9 mouse cellular contexts compared by ENCODE assay signal in genomic region chr4:44663489-44663888, GRCm38 (mm10). TPM values are rescaled to one million over a fixed set of nuclear protein-coding genes. Genes with fewer than 3 reads are reported as not detected.
DNase-seq lines count a peak whose midpoint lies in the region; ATAC-seq lines count a peak whose summit lies in the region.
"Had no signal": no experiment of that assay in that cellular context is flagged by ENCODE, and none has a peak within 500 bp of the region (broad histone marks: within the 10 kb centered on the region; RNA-seq: fewer than 3 reads in every experiment).

No protein-coding gene starts in this region.

- 19% methylated on average over 10 of the region's 10 CpGs for WGBS in lung, embryonic 15.5 days
- 17% methylated on average over 10 of the region's 10 CpGs for WGBS in limb, embryonic 10.5 days
- WGBS in stomach, embryonic 14.5 days = 24% methylated on average over 10 of the region's 10 CpGs

- no peak for ATAC-seq in lung, embryonic 15.5 days (ENCODE audit: borderline replicate concordance, extremely low read depth, low FRiP score, low TSS enrichment)
- no peak for ATAC-seq in stomach, embryonic 14.5 days (ENCODE audit: insufficient number of reproducible peaks, insufficient read depth, low FRiP score, low read depth)

- H3K9ac ChIP-seq in lung, embryonic 15.5 days = no peak overlapping the region
- H3K9ac ChIP-seq in stomach, embryonic 14.5 days (replicated peaks; ENCODE audit: low read depth, low read length) = no peak overlapping the region

- no peaks in the 10 kb centered on the region for H3K9me3 ChIP-seq in lung, embryonic 15.5 days
- H3K9me3 ChIP-seq in limb, embryonic 10.5 days (replicated peaks) = no peaks in the 10 kb centered on the region
- H3K9me3 ChIP-seq in stomach, embryonic 14.5 days (ENCODE audit: control insufficient read depth, low read depth, low read length) = no peaks in the 10 kb centered on the region

- H3K36me3 ChIP-seq in lung, embryonic 15.5 days = no peaks in the 10 kb centered on the region
- H3K36me3 ChIP-seq in limb, embryonic 10.5 days = no peaks in the 10 kb centered on the region
- H3K36me3 ChIP-seq in stomach, embryonic 14.5 days (ENCODE audit: control insufficient read depth, insufficient read depth, low read length) = no peaks in the 10 kb centered on the region

- H3K4me1 ChIP-seq in lung, embryonic 15.5 days = peaks cover 6% of the 10 kb centered on the region; the same call in 1 of the 2 replicates
- H3K4me1 ChIP-seq in limb, embryonic 10.5 days = peaks cover 16% of the 10 kb centered on the region
- 0 out of 2 replicates have a peak, but pooled peaks cover 3% of the 10 kb centered on the region for H3K4me1 ChIP-seq in stomach, embryonic 14.5 days (ENCODE audit: control insufficient read depth, insufficient read depth, low read length)

- H3K27ac ChIP-seq in lung, embryonic 15.5 days = no peak overlapping the region
- no peak overlapping the region for H3K27ac ChIP-seq in limb, embryonic 10.5 days
- H3K27ac ChIP-seq in stomach, embryonic 14.5 days (ENCODE audit: low read length) = no peak overlapping the region

- H3K4me3 ChIP-seq in lung, embryonic 15.5 days = peak overlapping the region; percentile 51; the same call in 1 of the 2 replicates
- peak overlapping the region; percentile 67 for H3K4me3 ChIP-seq in limb, embryonic 10.5 days
- H3K4me3 ChIP-seq in stomach, embryonic 14.5 days (ENCODE audit: low read depth, low read length) = 0 out of 2 replicates have a peak overlapping the region, but pooled peaks have one; percentile 38

- H3K27me3 ChIP-seq in lung, embryonic 15.5 days = peaks cover 58% of the 10 kb centered on the region
- peaks cover 97% of the 10 kb centered on the region for H3K27me3 ChIP-seq in limb, embryonic 10.5 days (ENCODE audit: low read depth, poor library complexity, severe bottlenecking)
- peaks cover 24% of the 10 kb centered on the region for H3K27me3 ChIP-seq in stomach, embryonic 14.5 days (ENCODE audit: control insufficient read depth, insufficient read depth, low read length)

- DNase-seq in embryo, embryonic 11 days = peak; percentile 18
- DNase-seq in embryo, embryonic 10 days (ENCODE audit: low spot score) = no peak
- no peak for DNase-seq in lung, postnatal 4 days
- DNase-seq in limb, embryonic 10.5 days (ENCODE audit: low spot score) = peak; percentile 34
- DNase-seq in right cerebral cortex, adult 18-20 months = no peak
- DNase-seq in spleen, postnatal 10 days (ENCODE audit: low spot score in 2 of 2) = no peak
- DNase-seq: thymus, postnatal 14 days had no signal

- H3K4me2 ChIP-seq in lung, embryonic 15.5 days = peak overlapping the region; percentile 96
- peak overlapping the region; percentile 98 for H3K4me2 ChIP-seq in stomach, embryonic 14.5 days (replicated peaks; ENCODE audit: low read depth, low read length)

RNA-seq across cellular contexts. Expression of gene Pax5, which starts 46.8 kb away (rescaled TPM):
- polyA plus RNA-seq in lung, embryonic 15.5 days (2015; fragmentation: Nextera tagmentation; extraction: Ambion mirVana) = not detected in 2 replicates
- 0.05 and 0.35 TPM in 2 replicates for polyA plus RNA-seq in limb, embryonic 10.5 days (2016; fragmentation: Nextera tagmentation; extraction: Ambion mirVana)
- not detected in 2 replicates for polyA plus RNA-seq in stomach, embryonic 14.5 days (2014; fragmentation: Nextera tagmentation; extraction: Ambion mirVana)

Comparison
In these comparisons a context has a peak if more than half of its experiments do, and no peak if none do; other contexts are left out.
1. DNase-seq: peak in embryo, embryonic 11 days (single experiment) and limb, embryonic 10.5 days (single experiment); none in embryo, embryonic 10 days (single experiment), lung, postnatal 4 days (0 of 2), right cerebral cortex, adult 18-20 months (single experiment) and spleen, postnatal 10 days (0 of 2).
2. Peak in every context shown above with its lines, with median percentiles within 50 percentile points of each other: H3K4me3 ChIP-seq.